Mouse (Mus musculus) cerebellum, adult 9-11 months (tissue): ENCODE data around the gene Mgat5.
A peak's percentile ranks its signal among the peaks of the same experiment; 100 is the strongest.

Experiments used
- DNase-seq: peaks from one replicate; pipeline ENCODE4 v3.0.0; 2022

Mgat5 gene

GRCm38 (mm10) chr1:127204817-127205485, at the start of gene Mgat5:
Gene Mgat5 (plus strand): TSS chr1:127205015.
- DNase-seq: peak; percentile 88

GRCm38 (mm10) chr1:127160118-127160760, 44.6 kb upstream of the Mgat5 start:
- DNase-seq: peak; percentile 6

DNA sequence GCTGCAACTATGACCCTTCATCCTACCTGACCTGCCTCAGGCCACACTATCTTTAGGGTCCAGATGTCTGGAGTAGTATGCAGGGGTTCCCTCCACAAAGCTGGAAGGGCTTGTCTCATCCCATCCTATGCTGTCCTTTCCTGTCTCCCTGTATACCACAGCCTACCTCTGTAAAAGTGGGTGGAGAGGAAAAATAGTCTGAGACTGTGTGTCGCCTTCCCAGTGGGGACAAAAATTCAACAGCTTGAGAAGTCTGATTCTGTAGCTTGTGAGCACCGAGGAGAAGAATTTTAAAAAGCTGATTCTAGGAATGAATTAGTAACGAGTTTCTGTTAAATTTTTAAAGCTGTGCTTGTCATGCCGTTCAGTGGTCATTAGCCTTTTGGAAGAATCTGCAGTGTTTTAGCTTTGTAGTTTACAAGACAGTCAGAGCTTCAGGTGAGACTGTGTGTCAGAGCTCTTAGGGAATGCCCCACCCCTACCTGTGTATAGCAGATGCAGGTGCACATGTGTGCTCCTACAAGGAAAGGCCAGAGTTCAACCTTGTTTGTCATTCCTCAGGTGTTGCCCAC, 40.1 kb upstream of the Mgat5 start:
- DNase-seq: no peak

DNA sequence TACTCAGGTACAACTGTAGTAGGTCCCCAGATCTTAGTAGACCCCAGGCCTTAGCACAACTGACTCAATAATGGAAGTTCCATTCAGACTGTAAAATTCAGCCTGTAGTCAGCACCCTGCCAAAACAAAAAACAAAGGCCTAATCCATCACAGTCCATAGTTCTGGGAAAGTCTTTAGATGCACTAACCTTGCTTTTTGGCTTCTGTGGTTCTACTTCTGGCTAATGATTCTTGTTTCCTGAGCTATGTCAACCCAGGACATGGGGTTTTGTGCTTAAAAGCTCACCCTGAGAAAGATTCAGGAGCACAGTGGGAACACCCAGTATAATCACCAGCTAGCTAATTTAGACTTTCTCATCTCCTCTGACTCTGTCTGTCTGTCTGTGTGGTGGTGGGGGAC, 38.3 kb upstream of the Mgat5 start:
- DNase-seq: no peak

GRCm38 (mm10) chr1:127167586-127167985, 37.2 kb upstream of the Mgat5 start:
- DNase-seq: no peak

DNA sequence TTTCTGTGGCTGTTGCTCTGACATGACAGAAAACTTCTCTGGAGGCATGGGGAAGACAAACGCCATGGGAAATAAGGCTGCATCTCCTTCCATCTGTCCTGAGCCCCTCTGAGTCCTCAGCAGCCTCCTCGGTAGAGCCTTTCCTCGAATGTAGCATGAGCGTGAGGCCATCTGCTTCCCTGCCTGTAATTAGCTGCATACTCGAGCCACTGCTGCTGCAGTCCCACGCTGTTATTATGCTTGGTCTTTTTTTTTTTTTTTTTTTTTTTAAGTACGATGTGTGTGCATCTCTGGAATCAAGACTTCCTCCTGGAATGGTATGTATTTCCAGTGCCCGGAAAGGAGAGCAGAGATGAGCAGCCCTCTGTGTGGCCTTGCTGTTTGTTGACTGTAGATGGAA, 36.6 kb upstream of the Mgat5 start:
- DNase-seq: no peak

DNA sequence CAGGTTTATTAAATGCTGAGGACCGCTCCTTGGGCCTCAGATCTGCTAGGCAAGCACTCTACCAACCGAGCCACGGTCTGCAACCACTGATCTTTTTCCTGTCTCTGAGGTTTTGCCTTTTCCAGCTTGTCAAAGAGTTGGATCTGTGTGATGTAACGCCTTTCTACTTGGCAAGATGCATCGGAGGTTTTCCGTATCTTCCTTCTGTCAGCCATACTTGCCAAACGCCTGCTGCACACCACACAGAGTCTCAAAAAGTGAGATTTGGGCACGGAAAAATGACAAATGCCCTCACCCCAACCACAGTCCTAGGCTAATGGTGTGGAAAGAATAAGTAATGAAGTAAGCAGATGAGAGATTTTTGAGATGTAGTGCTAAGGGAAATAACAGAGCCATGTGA, 35.3 kb upstream of the Mgat5 start:
- no peak for DNase-seq

- DNase-seq: no peak
These were observed 33.5 kb upstream of the Mgat5 start for GRCm38 (mm10) chr1:127171361-127171760.

DNA sequence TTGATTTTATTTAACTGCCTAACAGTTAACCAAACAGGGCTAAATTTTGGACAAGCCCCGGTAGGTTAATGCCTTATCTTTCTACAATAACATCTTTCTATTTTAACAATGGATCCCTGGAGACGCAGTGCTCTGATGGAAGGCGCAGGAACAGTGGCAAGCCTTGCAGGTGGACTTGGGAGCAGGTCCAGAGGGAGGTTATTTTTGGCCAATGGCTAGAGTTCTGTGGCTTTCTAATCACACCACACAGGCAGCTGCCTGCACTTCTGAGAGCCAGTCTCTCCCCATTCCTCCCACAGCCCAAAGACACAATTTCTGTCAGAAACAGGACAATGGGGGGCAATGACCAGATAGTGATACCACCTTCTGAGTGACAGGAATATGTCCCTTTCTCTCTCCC, 31.4 kb upstream of the Mgat5 start:
- no peak for DNase-seq

- no peak for DNase-seq
These were observed 12.4 kb upstream of the Mgat5 start for GRCm38 (mm10) chr1:127192396-127192795.

DNA sequence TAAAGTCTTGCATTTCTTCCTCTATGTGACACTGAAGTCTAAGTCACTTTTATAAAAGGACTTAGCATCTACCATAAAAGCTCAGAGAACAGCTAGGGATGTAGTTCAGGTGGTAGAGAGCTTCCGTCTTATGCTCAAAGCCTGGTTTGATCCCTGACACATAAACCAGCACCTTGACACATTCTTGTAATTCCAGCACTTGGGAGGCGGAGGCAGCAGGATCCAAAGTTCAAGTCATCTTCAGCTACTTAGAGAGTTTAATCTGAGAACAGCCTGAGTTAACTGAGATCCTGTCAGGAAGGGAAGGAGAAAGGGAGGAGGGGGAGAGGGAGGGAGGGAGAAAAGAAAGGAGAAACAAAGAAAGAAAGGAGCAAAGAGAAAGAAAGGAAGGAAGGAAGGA, 5.6 kb upstream of the Mgat5 start:
- no peak for DNase-seq

GRCm38 (mm10) chr1:127202360-127202759, 2.5 kb upstream of the Mgat5 start:
- DNase-seq: no peak

- peak; percentile 28 for DNase-seq
These were observed 1.5 kb upstream of the Mgat5 start for GRCm38 (mm10) chr1:127203231-127203764.

DNA sequence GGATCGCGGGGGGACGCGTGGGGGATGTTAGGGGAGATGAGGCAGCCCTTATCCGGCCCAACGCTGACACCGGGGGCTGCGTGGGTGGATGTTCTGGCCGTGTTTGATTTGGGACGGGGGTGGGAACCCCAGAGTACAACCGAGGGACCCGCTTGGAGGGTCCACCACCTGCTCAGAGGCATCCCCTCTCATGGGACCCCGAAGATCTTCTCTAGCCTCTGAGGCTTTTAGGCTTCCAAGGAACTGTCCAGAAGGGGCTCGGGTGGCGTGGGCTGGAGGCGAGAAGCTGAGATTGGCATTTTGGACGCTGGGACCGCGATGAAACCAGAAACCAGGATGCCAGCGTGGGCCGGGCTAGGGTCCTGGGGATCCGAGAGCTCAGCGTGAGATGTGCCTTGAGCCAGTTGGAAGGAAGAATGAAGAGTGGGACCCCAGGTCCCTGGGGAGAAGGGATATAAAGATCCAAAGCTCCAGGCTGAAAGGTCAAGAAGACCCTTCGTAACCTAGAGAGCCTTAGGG, 745 bp downstream of the Mgat5 start:
- no peak for DNase-seq

DNA sequence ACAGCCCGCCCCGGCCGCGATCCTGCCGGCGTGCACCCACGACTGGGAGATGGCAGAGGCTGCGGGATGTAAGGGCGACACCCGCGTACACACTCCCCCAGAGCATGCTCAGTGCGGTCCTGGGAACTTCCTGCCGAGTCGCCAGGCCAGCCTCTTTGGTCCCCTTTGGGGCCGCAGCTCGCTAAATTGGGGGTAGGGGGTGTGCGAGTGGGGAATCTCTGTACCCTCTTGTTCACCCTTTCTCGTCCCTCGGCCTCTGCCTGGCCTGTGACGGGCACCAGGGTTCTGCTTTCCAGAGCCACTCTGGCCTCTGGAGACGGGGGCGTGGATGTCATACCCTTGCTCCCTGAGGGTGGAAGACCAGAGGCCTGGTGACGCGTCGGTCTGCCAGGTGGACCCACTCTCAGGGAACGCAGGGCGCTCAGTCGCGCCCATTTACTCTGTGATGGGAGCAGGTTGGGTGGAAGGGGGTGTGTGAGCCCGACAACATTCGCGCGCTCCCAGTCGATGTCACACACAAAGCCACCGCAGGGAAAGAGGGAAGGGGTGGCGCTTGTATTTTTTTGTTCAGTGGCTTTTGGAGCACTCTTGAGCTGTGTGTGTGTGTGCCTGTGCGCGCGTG, 1.3 kb downstream of the Mgat5 start:
- peak; percentile 59 for DNase-seq

GRCm38 (mm10) chr1:127206881-127207555, 2.2 kb downstream of the Mgat5 start:
- DNase-seq: no peak

- no peak for DNase-seq
These were observed 3.4 kb downstream of the Mgat5 start for GRCm38 (mm10) chr1:127208167-127208566.

DNA sequence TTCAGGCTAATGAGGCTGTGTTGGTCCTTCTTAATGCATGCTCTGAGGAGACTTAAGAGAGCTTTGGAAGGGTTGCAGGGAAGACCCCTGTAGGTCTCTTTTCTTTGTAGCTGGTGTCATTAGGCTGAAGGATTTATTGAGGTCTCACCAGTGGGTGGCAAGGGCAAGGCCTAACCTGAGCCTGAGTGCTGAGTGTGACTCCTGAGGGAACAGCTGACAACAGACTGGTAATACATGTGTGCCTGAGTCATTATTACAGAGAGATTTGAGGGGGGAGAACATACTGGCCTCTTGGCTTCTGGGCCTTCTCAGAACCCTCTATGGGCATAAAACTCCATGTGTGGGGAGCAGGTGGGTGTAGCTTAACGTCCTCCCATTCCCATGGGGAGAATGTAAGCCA, 8.0 kb downstream of the Mgat5 start:
- no peak for DNase-seq

DNA sequence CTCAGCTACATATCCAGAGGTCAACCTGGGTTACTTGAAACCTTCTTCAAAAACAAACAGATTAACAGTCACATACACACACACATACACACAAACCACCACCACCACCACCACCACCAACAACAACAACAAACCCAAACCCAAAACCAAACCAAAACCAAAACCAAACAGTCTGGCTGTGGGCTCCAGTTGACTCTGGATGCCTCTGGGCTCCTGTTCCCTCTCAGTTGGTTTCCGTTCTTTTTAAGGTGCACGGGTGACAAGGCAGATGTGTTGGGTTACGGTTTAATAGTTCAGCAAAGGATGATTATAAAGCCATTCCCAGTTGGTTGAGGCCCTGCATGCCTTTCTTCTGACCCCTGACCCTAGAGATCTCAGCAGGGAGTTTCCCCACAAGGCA, 8.6 kb downstream of the Mgat5 start:
- DNase-seq: no peak

GRCm38 (mm10) chr1:127214585-127215232, 9.9 kb downstream of the Mgat5 start:
- no peak for DNase-seq

DNA sequence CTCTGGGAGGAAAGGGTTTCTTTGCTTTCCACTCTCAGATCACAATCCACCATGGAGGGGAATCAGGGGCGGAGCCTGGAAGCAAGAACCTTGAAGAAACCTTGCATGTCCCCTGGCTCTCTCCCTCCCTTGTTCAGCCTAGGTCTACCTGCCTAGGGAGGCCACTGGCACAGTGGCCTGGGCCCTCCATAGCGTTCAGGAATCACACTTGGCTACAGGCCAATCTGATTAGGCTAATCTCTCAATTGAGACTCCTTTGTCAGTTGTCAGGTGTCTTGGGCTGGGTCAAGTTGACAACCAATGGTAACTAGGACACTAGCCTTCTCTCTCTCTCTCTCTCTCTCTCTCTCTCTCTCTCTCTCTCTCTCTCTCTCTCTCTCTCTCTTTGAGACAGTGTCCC, 12.2 kb downstream of the Mgat5 start:
- DNase-seq: no peak

- DNase-seq: no peak
These were observed 12.8 kb downstream of the Mgat5 start for GRCm38 (mm10) chr1:127217665-127218064.
